Mouse (Mus musculus) G1E (cell line): ENCODE results near the gene Rgma. TPM values are rescaled to one million over a fixed set of nuclear protein-coding genes. Genes with fewer than 3 reads are reported as not detected.

ENCODE experiments used
- ATAC-seq: 2 replicates; pipeline ENCODE4 v1.8.0; 2016; ENCODE audit warnings: mild to moderate bottlenecking; ENCODE audit not compliant: insufficient number of reproducible peaks, poor library complexity, low FRiP score, severe bottlenecking; ENCODE audit errors: extremely low read depth
- DNase-seq: peaks from one replicate; pipeline ENCODE4 v3.0.0; 2012; ENCODE audit warnings: low spot score
- H3K27me3 ChIP-seq: 2 replicates; pipeline ENCODE4 v1.6.1; 2012; ENCODE audit warnings: mild to moderate bottlenecking, low read length, inconsistent platforms; ENCODE audit not compliant: insufficient read depth
- H3K36me3 ChIP-seq: replicated peaks from 2 replicates; pipeline ENCODE3; 2012; ENCODE audit warnings: mild to moderate bottlenecking, inconsistent platforms
- H3K4me1 ChIP-seq: 2 replicates; pipeline ENCODE4 v1.6.1; 2012; ENCODE audit warnings: low read depth, low read length, inconsistent platforms, mixed read lengths; ENCODE audit not compliant: insufficient read depth
- H3K4me3 ChIP-seq: 2 replicates; pipeline ENCODE4 v1.5.1; 2012; ENCODE audit warnings: low read depth, mild to moderate bottlenecking, inconsistent platforms, low read length, moderate library complexity, mixed read lengths
- H3K9me3 ChIP-seq: replicated peaks from 2 replicates; pipeline ENCODE4 v1.6.1; 2012; ENCODE audit warnings: inconsistent platforms
- CTCF ChIP-seq: IDR thresholded peaks from 2 replicates; pipeline ENCODE4 v1.5.1; 2012; ENCODE audit warnings: low read depth, low read length, inconsistent platforms, mixed read lengths
- GATA1 ChIP-seq: IDR thresholded peaks from 2 replicates; pipeline ENCODE4 v1.6.1; 2012; ENCODE audit warnings: borderline replicate concordance, low read length, inconsistent platforms, mixed read lengths
- GATA2 ChIP-seq: IDR thresholded peaks from 2 replicates; pipeline ENCODE4 v1.6.1; 2012; ENCODE audit warnings: low read depth, low read length, inconsistent platforms, borderline replicate concordance
- POLR2AphosphoS5 ChIP-seq: IDR thresholded peaks from 2 replicates; pipeline ENCODE4 v1.6.1; 2012; ENCODE audit warnings: low read depth, low read length, inconsistent platforms; ENCODE audit not compliant: insufficient replicate concordance
- TAL1 ChIP-seq: conservative IDR thresholded peaks from 2 replicates; pipeline ENCODE4 v1.6.1; 2012; ENCODE audit warnings: low read depth, low read length, inconsistent platforms, mixed read lengths
- polyA plus RNA-seq: library from polyadenylated mRNA; stranded (reverse); fragments of >175 nt; gene quantifications from 2 replicates; pipeline ENCODE4 v1.2.3, GENCODE M21; 2012
- total RNA-seq, 2 experiments: library from RNA; stranded (forward) in 1 of 2; stranded (reverse) in 1 of 2; fragments of 200-1000 nt in 1 of 2; fragments of >200 nt in 1 of 2; fragmentation: Nextera tagmentation in 1 of 2; gene quantifications; 2 replicates each; pipeline ENCODE4 v1.2.3; 2014 to 2017

Rgma gene
- total and polyA plus RNA-seq, 3 experiments, result 0.55 TPM; not detected in 2

GRCm38 (mm10) chr7:73348585-73349124 lies 26.7 kb upstream of the Rgma start:
- TF ChIP-seq POLR2AphosphoS5 (no peak), GATA1 (no peak), CTCF (no peak), TAL1 (no peak), GATA2 (no peak)
- Histone ChIP-seq H3K36me3 (no peaks in the 10 kb centered on the region), H3K4me3 (no peak overlapping the region), H3K27me3 (no peaks in the 10 kb centered on the region), H3K4me1 (no peaks in the 10 kb centered on the region), H3K9me3 (peaks cover 15% of the 10 kb centered on the region; the same call in 1 of the 2 replicates)
- no peak for DNase-seq
- no peak for ATAC-seq

GRCm38 (mm10) chr7:73349158-73349557 lies 26.2 kb upstream of the Rgma start:
- TF ChIP-seq TAL1, result no peak
- TF ChIP-seq POLR2AphosphoS5, result no peak
- no peak for TF ChIP-seq GATA2
- TF ChIP-seq GATA1, result no peak
- TF ChIP-seq CTCF, result no peak
- Histone ChIP-seq H3K4me3 (no peak overlapping the region), H3K36me3 (no peaks in the 10 kb centered on the region), H3K4me1 (no peaks in the 10 kb centered on the region), H3K27me3 (no peaks in the 10 kb centered on the region), H3K9me3 (peaks cover 15% of the 10 kb centered on the region; the same call in 1 of the 2 replicates)
- ATAC-seq (no peak), DNase-seq (no peak)

GRCm38 (mm10) chr7:73355229-73355628 lies 20.1 kb upstream of the Rgma start:
- H3K27me3 ChIP-seq, result no peaks in the 10 kb centered on the region
- 0 out of 2 replicates have a peak, but pooled peaks have one; percentile 4 for TF ChIP-seq TAL1
- no peak for TF ChIP-seq POLR2AphosphoS5
- no peak for TF ChIP-seq GATA1
- no peak overlapping the region for H3K4me3 ChIP-seq
- no peaks in the 10 kb centered on the region for H3K4me1 ChIP-seq
- H3K36me3 ChIP-seq, result no peaks in the 10 kb centered on the region
- ATAC-seq (no peak), DNase-seq (no peak)
- H3K9me3 ChIP-seq, result 0 out of 2 replicates have a peak, but pooled peaks cover 8% of the 10 kb centered on the region

GRCm38 (mm10) chr7:73356901-73357300 lies 18.4 kb upstream of the Rgma start:
- Histone ChIP-seq H3K4me3 (no peak overlapping the region), H3K4me1 (no peaks in the 10 kb centered on the region), H3K36me3 (no peaks in the 10 kb centered on the region), H3K9me3 (0 out of 2 replicates have a peak, but pooled peaks cover 8% of the 10 kb centered on the region), H3K27me3 (no peaks in the 10 kb centered on the region)
- TF ChIP-seq TAL1 (no peak), GATA2 (no peak), GATA1 (no peak), POLR2AphosphoS5 (no peak), CTCF (no peak)
- no peak for DNase-seq
- no peak for ATAC-seq

GRCm38 (mm10) chr7:73357626-73358025 lies 17.7 kb upstream of the Rgma start:
- DNase-seq (no peak), ATAC-seq (no peak)
- H3K27me3 ChIP-seq, result no peaks in the 10 kb centered on the region
- TF ChIP-seq GATA1, result no peak
- no peak for TF ChIP-seq CTCF
- no peak for TF ChIP-seq GATA2
- no peak for TF ChIP-seq POLR2AphosphoS5
- no peak for TF ChIP-seq TAL1
- no peaks in the 10 kb centered on the region for H3K4me1 ChIP-seq
- H3K36me3 ChIP-seq, result no peaks in the 10 kb centered on the region
- H3K4me3 ChIP-seq, result no peak overlapping the region
- 0 out of 2 replicates have a peak, but pooled peaks cover 6% of the 10 kb centered on the region for H3K9me3 ChIP-seq

- Histone ChIP-seq H3K27me3 (no peaks in the 10 kb centered on the region), H3K36me3 (no peaks in the 10 kb centered on the region), H3K4me3 (no peak overlapping the region), H3K9me3 (peaks cover 8% of the 10 kb centered on the region), H3K4me1 (no peaks in the 10 kb centered on the region)
- DNase-seq, result no peak
- no peak for ATAC-seq
- TF ChIP-seq GATA2 (no peak), TAL1 (no peak), CTCF (no peak)
These were observed 9.8 kb upstream of the Rgma start for GRCm38 (mm10) chr7:73365511-73365910.

- Histone ChIP-seq H3K27me3 (no peaks in the 10 kb centered on the region), H3K4me3 (no peak overlapping the region), H3K4me1 (no peaks in the 10 kb centered on the region), H3K9me3 (peaks cover 8% of the 10 kb centered on the region), H3K36me3 (no peaks in the 10 kb centered on the region)
- DNase-seq (no peak), ATAC-seq (no peak)
- no peak for TF ChIP-seq GATA1
- no peak for TF ChIP-seq CTCF
- no peak for TF ChIP-seq GATA2
- no peak for TF ChIP-seq POLR2AphosphoS5
- TF ChIP-seq TAL1, result no peak
These were observed 9.3 kb upstream of the Rgma start for GRCm38 (mm10) chr7:73365965-73366364.
